Mouse (Mus musculus): ENCODE measurements around the gene Fcgrt. TPM values are rescaled to one million over a fixed set of nuclear protein-coding genes. Genes with fewer than 3 reads are reported as not detected.

Gene Fcgrt
- total RNA-seq, 1 experiment = 10.6 TPM

DNA sequence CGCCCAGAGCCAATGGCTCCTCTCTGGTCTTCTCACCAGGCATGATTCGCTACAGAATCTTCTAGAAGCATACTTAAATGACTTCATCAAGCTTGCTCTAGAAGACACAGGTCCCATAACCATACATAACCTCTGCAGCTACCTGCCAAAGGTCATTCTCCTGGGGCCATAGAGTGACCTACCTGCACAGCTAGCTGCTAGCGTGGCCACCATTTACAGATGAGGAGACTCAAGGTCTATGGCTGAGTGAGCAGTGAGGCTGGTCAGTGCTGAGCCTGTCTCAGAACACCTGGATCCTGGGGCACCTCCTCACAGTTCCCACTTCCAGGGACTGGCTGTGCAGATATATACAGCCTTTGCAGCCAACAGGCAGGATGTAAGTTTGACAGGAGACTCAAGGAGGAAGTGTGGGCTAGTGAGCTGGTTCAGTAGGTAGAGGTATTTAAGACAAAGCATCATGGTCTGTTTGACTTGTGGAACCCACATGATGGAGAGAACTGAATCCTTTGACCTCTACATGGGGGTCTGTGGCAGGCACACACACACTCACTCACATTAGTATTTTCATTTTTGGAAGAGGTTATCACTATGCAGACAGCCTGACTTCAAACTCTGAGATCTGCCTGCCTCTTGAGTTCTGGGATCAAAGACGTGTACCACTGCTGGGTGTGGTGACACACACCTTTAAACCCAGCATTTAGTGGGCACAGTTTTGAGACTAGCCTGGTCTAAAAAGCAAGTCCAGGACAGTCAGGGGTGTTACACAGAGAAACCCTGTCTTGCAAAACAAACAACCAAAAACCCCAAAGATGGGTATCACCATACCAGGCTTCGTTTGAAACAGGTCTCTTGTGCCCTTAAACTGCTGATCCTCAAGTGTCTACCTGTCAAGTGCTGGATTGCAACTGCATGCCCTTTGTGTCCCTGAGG lies 16.4 kb upstream of the Fcgrt start:
- in situ Hi-C loops (cut with MboI; ENCODE audit: low sequenced_read_pairs in 2 of 2, unreplicated experiment in 2 of 2) = no loop called here
- Histone ChIP-seq H3K9me3 (ENCODE audit: control insufficient read depth, insufficient read depth, low read depth, low read length) (no peaks in the 10 kb centered on the region), H3K36me3 (ENCODE audit: control insufficient read depth, insufficient read depth, low read length, poor library complexity, severe bottlenecking) (peaks cover 42% of the 10 kb centered on the region), H3K4me3 (ENCODE audit: insufficient read depth in 1 of 2, low read depth in 1 of 2, low read length in 2 of 2, poor library complexity in 1 of 2, severe bottlenecking in 1 of 2) (no peak overlapping the region), H3K4me1 (ENCODE audit: control insufficient read depth in 2 of 2, insufficient read depth in 2 of 2, low read length in 2 of 2, poor library complexity in 1 of 2) (peaks cover 0 to 19% of the 10 kb centered on the region in 2 experiments; a peak in 2 of 4 replicates), H3K27ac (ENCODE audit: insufficient read depth, low read depth, low read length, poor library complexity, severe bottlenecking) (peak overlapping the region; percentile 48; the same call in 1 of the 2 replicates), H3K9ac (ENCODE audit: insufficient read depth, low read depth, low read length, poor library complexity, severe bottlenecking) (no peak overlapping the region)
- TF ChIP-seq CHD2 (IDR thresholded peaks at IDR 0.05; ENCODE audit: low read depth, low read length) (no peak), HCFC1 (IDR thresholded peaks at IDR 0.05; ENCODE audit: borderline replicate concordance, insufficient read depth, low read length) (no peak), MAFK (IDR thresholded peaks at IDR 0.05; ENCODE audit: insufficient read depth, low read depth, low read length) (no peak), ZNF384 (IDR thresholded peaks at IDR 0.05; ENCODE audit: low read depth, low read length) (no peak), ZC3H11A (IDR thresholded peaks at IDR 0.05; ENCODE audit: borderline replicate concordance, low read depth, low read length) (no peak)
- no peak for DNase-seq (ENCODE audit: low read depth, low spot score)

DNA sequence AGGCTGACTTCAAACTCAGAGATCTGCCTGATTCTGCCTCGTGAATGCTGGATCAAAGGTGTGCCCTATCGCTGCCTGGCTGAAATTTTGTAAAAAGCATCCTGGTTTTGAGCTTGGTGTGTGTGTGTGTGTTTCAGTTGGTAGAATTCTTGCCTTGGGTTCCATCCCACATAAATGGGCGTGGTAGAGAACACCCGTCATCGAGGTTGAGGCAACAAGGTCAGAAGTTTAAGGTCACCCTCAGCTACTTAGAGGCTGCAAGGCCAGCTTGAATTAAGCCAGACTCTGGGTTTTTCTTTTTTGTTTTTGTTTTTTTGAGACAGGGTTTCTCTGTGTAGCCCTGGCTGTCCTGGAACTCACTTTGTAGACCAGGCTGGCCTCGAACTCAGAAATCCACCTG lies 14.7 kb upstream of the Fcgrt start:
- Histone ChIP-seq H3K36me3 (ENCODE audit: control insufficient read depth, insufficient read depth, low read length, poor library complexity, severe bottlenecking) (peaks cover 37% of the 10 kb centered on the region), H3K9me3 (ENCODE audit: control insufficient read depth, insufficient read depth, low read depth, low read length) (no peaks in the 10 kb centered on the region), H3K4me3 (ENCODE audit: insufficient read depth in 1 of 2, low read depth in 1 of 2, low read length in 2 of 2, poor library complexity in 1 of 2, severe bottlenecking in 1 of 2) (no peak overlapping the region), H3K4me1 (ENCODE audit: control insufficient read depth in 2 of 2, insufficient read depth in 2 of 2, low read length in 2 of 2, poor library complexity in 1 of 2) (peaks cover 0 to 22% of the 10 kb centered on the region in 2 experiments; a peak in 2 of 4 replicates), H3K9ac (ENCODE audit: insufficient read depth, low read depth, low read length, poor library complexity, severe bottlenecking) (no peak overlapping the region), H3K27ac (ENCODE audit: insufficient read depth, low read depth, low read length, poor library complexity, severe bottlenecking) (no peak overlapping the region)
- in situ Hi-C loops (cut with MboI; ENCODE audit: low sequenced_read_pairs in 2 of 2, unreplicated experiment in 2 of 2) = no loop called here
- no peak for TF ChIP-seq ZC3H11A (IDR thresholded peaks at IDR 0.05; ENCODE audit: borderline replicate concordance, low read depth, low read length)
- no peak for TF ChIP-seq HCFC1 (IDR thresholded peaks at IDR 0.05; ENCODE audit: borderline replicate concordance, insufficient read depth, low read length)
- TF ChIP-seq ZNF384 (IDR thresholded peaks at IDR 0.05; ENCODE audit: low read depth, low read length) = peak; percentile 5; the same call in 1 of the 2 replicates
- TF ChIP-seq CHD2 (IDR thresholded peaks at IDR 0.05; ENCODE audit: low read depth, low read length) = no peak
- TF ChIP-seq MAFK (IDR thresholded peaks at IDR 0.05; ENCODE audit: insufficient read depth, low read depth, low read length) = no peak
- no peak for DNase-seq (ENCODE audit: low read depth, low spot score)

DNA sequence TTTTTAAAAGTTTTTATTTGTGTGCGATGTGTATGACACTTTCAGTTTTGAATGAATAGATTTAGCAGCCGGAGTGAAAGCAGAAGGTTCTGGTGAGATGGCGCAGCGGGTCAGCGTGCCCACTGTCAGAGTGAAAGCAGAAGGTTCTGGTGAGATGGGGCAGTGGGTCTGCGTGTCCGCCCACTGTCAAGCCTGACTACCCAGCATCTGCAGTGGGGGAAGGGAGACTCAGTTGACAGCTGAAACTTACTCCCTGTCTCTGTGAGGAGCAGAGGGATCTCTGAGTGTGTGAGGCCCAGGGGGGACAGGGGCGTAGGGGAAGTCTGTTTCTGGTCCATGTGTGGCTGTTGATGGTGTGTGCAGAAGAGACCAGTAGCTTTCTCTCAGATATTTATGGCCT lies 13.9 kb upstream of the Fcgrt start:
- H3K36me3 ChIP-seq (ENCODE audit: control insufficient read depth, insufficient read depth, low read length, poor library complexity, severe bottlenecking) = peaks cover 29% of the 10 kb centered on the region
- TF ChIP-seq HCFC1 (IDR thresholded peaks at IDR 0.05; ENCODE audit: borderline replicate concordance, insufficient read depth, low read length) (no peak), ZC3H11A (IDR thresholded peaks at IDR 0.05; ENCODE audit: borderline replicate concordance, low read depth, low read length) (no peak), MAFK (IDR thresholded peaks at IDR 0.05; ENCODE audit: insufficient read depth, low read depth, low read length) (no peak), ZNF384 (IDR thresholded peaks at IDR 0.05; ENCODE audit: low read depth, low read length) (no peak), CHD2 (IDR thresholded peaks at IDR 0.05; ENCODE audit: low read depth, low read length) (no peak)
- H3K9me3 ChIP-seq (ENCODE audit: control insufficient read depth, insufficient read depth, low read depth, low read length) = no peaks in the 10 kb centered on the region
- no peak for DNase-seq (ENCODE audit: low read depth, low spot score)
- H3K4me3 ChIP-seq (ENCODE audit: insufficient read depth in 1 of 2, low read depth in 1 of 2, low read length in 2 of 2, poor library complexity in 1 of 2, severe bottlenecking in 1 of 2) = no peak overlapping the region
- H3K9ac ChIP-seq (ENCODE audit: insufficient read depth, low read depth, low read length, poor library complexity, severe bottlenecking) = no peak overlapping the region
- H3K27ac ChIP-seq (ENCODE audit: insufficient read depth, low read depth, low read length, poor library complexity, severe bottlenecking) = no peak overlapping the region
- H3K4me1 ChIP-seq (ENCODE audit: control insufficient read depth in 2 of 2, insufficient read depth in 2 of 2, low read length in 2 of 2, poor library complexity in 1 of 2) = peaks cover 0 to 22% of the 10 kb centered on the region in 2 experiments; a peak in 2 of 4 replicates
- in situ Hi-C loops (cut with MboI; ENCODE audit: low sequenced_read_pairs in 2 of 2, unreplicated experiment in 2 of 2) = no loop called here

DNA sequence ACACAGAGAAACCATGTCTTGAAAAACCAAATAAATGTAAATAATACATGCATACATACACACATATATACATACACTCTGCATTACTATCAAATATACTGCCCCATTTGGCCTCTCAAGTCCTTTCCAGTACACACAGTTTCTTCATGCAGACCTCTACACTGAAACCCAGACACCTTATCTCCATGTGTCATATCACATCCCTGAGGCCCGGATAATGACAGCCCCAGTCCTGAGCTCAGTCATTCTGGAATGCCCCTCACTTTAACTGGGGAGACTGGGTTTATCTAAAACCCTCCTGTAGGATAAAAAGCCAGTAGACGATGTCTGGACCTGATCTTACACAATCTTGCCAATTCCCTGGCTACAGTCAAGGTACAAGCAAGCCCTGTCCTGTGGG lies 9.8 kb upstream of the Fcgrt start:
- Histone ChIP-seq H3K36me3 (ENCODE audit: control insufficient read depth, insufficient read depth, low read length, poor library complexity, severe bottlenecking) (peaks cover 2% of the 10 kb centered on the region; the same call in 1 of the 2 replicates), H3K4me3 (ENCODE audit: insufficient read depth in 1 of 2, low read depth in 1 of 2, low read length in 2 of 2, poor library complexity in 1 of 2, severe bottlenecking in 1 of 2) (no peak overlapping the region), H3K27ac (ENCODE audit: insufficient read depth, low read depth, low read length, poor library complexity, severe bottlenecking) (no peak overlapping the region), H3K4me1 (ENCODE audit: control insufficient read depth in 2 of 2, insufficient read depth in 2 of 2, low read length in 2 of 2, poor library complexity in 1 of 2) (peaks cover 1 to 22% of the 10 kb centered on the region in 2 experiments; a peak in 2 of 4 replicates), H3K9ac (ENCODE audit: insufficient read depth, low read depth, low read length, poor library complexity, severe bottlenecking) (no peak overlapping the region), H3K9me3 (ENCODE audit: control insufficient read depth, insufficient read depth, low read depth, low read length) (no peaks in the 10 kb centered on the region)
- no peak for DNase-seq (ENCODE audit: low read depth, low spot score)
- TF ChIP-seq CHD2 (IDR thresholded peaks at IDR 0.05; ENCODE audit: low read depth, low read length) (no peak), ZNF384 (IDR thresholded peaks at IDR 0.05; ENCODE audit: low read depth, low read length) (no peak), MAFK (IDR thresholded peaks at IDR 0.05; ENCODE audit: insufficient read depth, low read depth, low read length) (no peak), ZC3H11A (IDR thresholded peaks at IDR 0.05; ENCODE audit: borderline replicate concordance, low read depth, low read length) (no peak), HCFC1 (IDR thresholded peaks at IDR 0.05; ENCODE audit: borderline replicate concordance, insufficient read depth, low read length) (no peak)
- in situ Hi-C loops (cut with MboI; ENCODE audit: low sequenced_read_pairs in 2 of 2, unreplicated experiment in 2 of 2) = no loop called here

All from ES-E14 (cell line).